12 mouse cellular contexts compared by ENCODE assay signal in the genomic region with DNA sequence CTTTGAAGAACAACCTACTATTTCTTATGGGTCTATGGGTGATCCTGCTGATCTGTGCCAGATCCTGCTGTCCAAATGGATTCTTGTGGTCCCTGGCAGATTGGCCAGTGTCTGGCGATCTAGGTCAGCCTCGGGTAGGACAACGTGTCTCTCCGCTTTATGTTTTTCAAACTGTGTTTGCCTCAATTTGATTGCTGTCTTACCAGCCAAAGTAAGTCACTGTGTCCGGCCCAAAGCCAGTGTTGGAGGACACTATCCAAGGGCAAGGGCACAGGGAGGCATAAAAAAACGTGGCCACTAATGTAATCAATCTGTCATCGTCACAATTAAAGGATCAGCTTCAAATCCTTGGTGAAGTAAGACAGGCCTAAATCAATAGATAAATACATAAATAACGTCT.
"Had no signal": no experiment of that assay in that cellular context is flagged by ENCODE, and none has a peak within 500 bp of the region (broad histone marks: within the 10 kb centered on the region; RNA-seq: fewer than 3 reads in every experiment).

No protein-coding gene starts in this region.

- H3K27me3 ChIP-seq: limb, embryonic 13.5 days; liver, embryonic 15.5 days had no signal

- H3K9ac ChIP-seq: limb, embryonic 13.5 days; liver, embryonic 15.5 days had no signal

- DNase-seq: kidney, adult 18-20 months; kidney, postnatal 10 days; kidney, postnatal 4 days; lung, adult 2 months; lung, postnatal 36 days; right cerebral cortex, postnatal 4 days; spleen, adult 18-20 months; thymus, postnatal 36 days had no signal

- ATAC-seq: lung, postnatal 0 days had no signal

- H3K9me3 ChIP-seq: limb, embryonic 13.5 days; liver, embryonic 15.5 days had no signal

- H3K36me3 ChIP-seq: limb, embryonic 13.5 days; liver, embryonic 15.5 days had no signal

- H3K27ac ChIP-seq: layer of hippocampus, adult 2 months; limb, embryonic 13.5 days; liver, embryonic 15.5 days had no signal

- H3K4me2 ChIP-seq: limb, embryonic 13.5 days; liver, embryonic 15.5 days had no signal

- H3K4me3 ChIP-seq: layer of hippocampus, adult 2 months; limb, embryonic 13.5 days; liver, embryonic 15.5 days had no signal

- H3K4me1 ChIP-seq: liver, embryonic 15.5 days had no signal
